Comparison of ENCODE assay signal across 28 mouse cellular contexts in the genomic region with DNA sequence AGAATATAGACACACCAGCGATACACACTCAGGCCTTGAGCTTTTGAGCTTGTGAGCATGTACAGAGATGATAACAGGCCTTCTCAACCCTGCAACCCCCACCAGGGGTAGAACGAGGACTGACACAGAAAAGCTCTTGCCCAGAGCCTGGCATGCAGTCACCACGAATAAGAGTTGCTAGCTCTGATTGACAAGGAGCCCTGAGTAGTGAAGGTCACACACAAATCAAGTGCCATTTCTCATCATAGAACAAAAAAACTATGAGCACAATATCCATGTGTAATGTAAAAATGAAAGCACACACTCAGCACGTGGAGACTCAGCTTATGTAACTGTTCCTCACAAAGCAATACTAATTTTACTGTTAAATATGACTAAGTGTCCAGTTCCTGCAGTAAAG.
A peak's percentile ranks its signal among the peaks of the same experiment; 100 is the strongest.
DNase-seq lines count a peak whose midpoint lies in the region; ATAC-seq lines count a peak whose summit lies in the region.
"Had no signal": no experiment of that assay in that cellular context is flagged by ENCODE, and none has a peak within 500 bp of the region (broad histone marks: within the 10 kb centered on the region; RNA-seq: fewer than 3 reads in every experiment).

No protein-coding gene starts in this region.

- ATAC-seq in midbrain, embryonic 11.5 days (ENCODE audit: low FRiP score), result no peak
- no peak for ATAC-seq in midbrain, embryonic 15.5 days (replicated peaks)
- ATAC-seq: activated CD4-positive, CD25-positive, alpha-beta regulatory T cell, adult 4 months; forebrain, embryonic 15.5 days; hindbrain, embryonic 16.5 days; intestine, embryonic 16.5 days had no signal

- peak; percentile 62 to 73 for DNase-seq in adrenal gland, adult (ENCODE audit: inconsistent age in 2 of 2, low spot score in 1 of 2)
- no peak for DNase-seq in adrenal gland, adult 8-10 months
- DNase-seq in adrenal gland, postnatal 36 days, result peak; percentile 15 to 41
- DNase-seq in adrenal gland, postnatal 10 days, result no peak
- peak; percentile 28 for DNase-seq in midbrain, embryonic 11.5 days (ENCODE audit: low spot score, missing footprints)
- peak; percentile 24 for DNase-seq in brain, adult 2 months (ENCODE audit: low read depth, low spot score)
- DNase-seq: adrenal gland, postnatal 25 days; cerebellum, adult 11-12 months; cerebellum, adult 8-10 months; cerebellum, postnatal 10 days; cerebellum, postnatal 36 days; embryo, embryonic 11 days; gastrocnemius, postnatal 36 days; heart, postnatal 10 days; heart, postnatal 36 days had no signal

- no peaks in the 10 kb centered on the region for H3K27me3 ChIP-seq in midbrain, embryonic 11.5 days (ENCODE audit: control insufficient read depth, insufficient read depth, low read length)
- H3K27me3 ChIP-seq in midbrain, embryonic 15.5 days (replicated peaks), result no peaks in the 10 kb centered on the region
- H3K27me3 ChIP-seq: embryonic facial prominence, embryonic 13.5 days; forebrain, embryonic 12.5 days; forebrain, embryonic 15.5 days; heart, embryonic 12.5 days; heart, embryonic 15.5 days; hindbrain, embryonic 13.5 days had no signal

- 81% methylated on average over 4 of the region's 4 CpGs for WGBS in midbrain, embryonic 11.5 days
- 80% methylated on average over 4 of the region's 4 CpGs for WGBS in midbrain, embryonic 15.5 days

- no peak overlapping the region for H3K9ac ChIP-seq in midbrain, embryonic 11.5 days (ENCODE audit: low read length)
- H3K9ac ChIP-seq in midbrain, embryonic 15.5 days, result no peak overlapping the region
- H3K9ac ChIP-seq: embryonic facial prominence, embryonic 13.5 days; forebrain, embryonic 12.5 days; forebrain, embryonic 15.5 days; heart, embryonic 12.5 days; heart, embryonic 15.5 days; hindbrain, embryonic 13.5 days had no signal

- no peaks in the 10 kb centered on the region for H3K4me1 ChIP-seq in midbrain, embryonic 11.5 days (ENCODE audit: control insufficient read depth, insufficient read depth, low read length)
- H3K4me1 ChIP-seq in midbrain, embryonic 15.5 days, result no peaks in the 10 kb centered on the region
- H3K4me1 ChIP-seq: embryonic facial prominence, embryonic 10.5 days; forebrain, embryonic 12.5 days; forebrain, embryonic 15.5 days; hindbrain, embryonic 10.5 days; hindbrain, embryonic 13.5 days had no signal

- H3K4me3 ChIP-seq in midbrain, embryonic 11.5 days (ENCODE audit: low read depth, low read length), result no peak overlapping the region
- H3K4me3 ChIP-seq in midbrain, embryonic 15.5 days, result no peak overlapping the region
- H3K4me3 ChIP-seq: embryonic facial prominence, embryonic 10.5 days; embryonic facial prominence, embryonic 13.5 days; erythroblast, embryonic 14.5 days; forebrain, embryonic 12.5 days; forebrain, embryonic 15.5 days; heart, embryonic 12.5 days; heart, embryonic 15.5 days; hindbrain, embryonic 10.5 days; hindbrain, embryonic 13.5 days had no signal

- no peak overlapping the region for H3K27ac ChIP-seq in midbrain, embryonic 11.5 days (ENCODE audit: low read depth, low read length)
- H3K27ac ChIP-seq in midbrain, embryonic 15.5 days, result no peak overlapping the region
- H3K27ac ChIP-seq: embryonic facial prominence, embryonic 10.5 days; embryonic facial prominence, embryonic 13.5 days; forebrain, embryonic 12.5 days; forebrain, embryonic 15.5 days; heart, embryonic 15.5 days; hindbrain, embryonic 10.5 days; hindbrain, embryonic 13.5 days had no signal

- no peaks in the 10 kb centered on the region for H3K9me3 ChIP-seq in midbrain, embryonic 11.5 days (ENCODE audit: control insufficient read depth, low read length)
- no peaks in the 10 kb centered on the region for H3K9me3 ChIP-seq in midbrain, embryonic 15.5 days
- H3K9me3 ChIP-seq: embryonic facial prominence, embryonic 10.5 days; embryonic facial prominence, embryonic 13.5 days; forebrain, embryonic 12.5 days; forebrain, embryonic 15.5 days; heart, embryonic 12.5 days; heart, embryonic 15.5 days; hindbrain, embryonic 10.5 days; hindbrain, embryonic 13.5 days had no signal

- no peak overlapping the region for H3K4me2 ChIP-seq in midbrain, embryonic 11.5 days
- no peak overlapping the region for H3K4me2 ChIP-seq in midbrain, embryonic 15.5 days
- H3K4me2 ChIP-seq: embryonic facial prominence, embryonic 13.5 days; forebrain, embryonic 12.5 days; forebrain, embryonic 15.5 days; heart, embryonic 12.5 days; heart, embryonic 15.5 days; hindbrain, embryonic 13.5 days had no signal

- no peaks in the 10 kb centered on the region for H3K36me3 ChIP-seq in midbrain, embryonic 11.5 days (ENCODE audit: control insufficient read depth, insufficient read depth, low read length)
- no peaks in the 10 kb centered on the region for H3K36me3 ChIP-seq in midbrain, embryonic 15.5 days (replicated peaks)
- H3K36me3 ChIP-seq: embryonic facial prominence, embryonic 10.5 days; embryonic facial prominence, embryonic 13.5 days; forebrain, embryonic 12.5 days; forebrain, embryonic 15.5 days; heart, embryonic 12.5 days; heart, embryonic 15.5 days; hindbrain, embryonic 10.5 days; hindbrain, embryonic 13.5 days had no signal

Comparison
In these comparisons a context has a peak if more than half of its experiments do, and no peak if none do; other contexts are left out.
1. DNase-seq: peak in adrenal gland, adult (2 of 2), adrenal gland, postnatal 36 days (2 of 2), midbrain, embryonic 11.5 days (single experiment) and brain, adult 2 months (single experiment); none in adrenal gland, adult 8-10 months (single experiment) and adrenal gland, postnatal 10 days (single experiment).